Mouse (Mus musculus): Measurements from ENCODE around the gene Tbc1d17.

Gene Tbc1d17

DNA sequence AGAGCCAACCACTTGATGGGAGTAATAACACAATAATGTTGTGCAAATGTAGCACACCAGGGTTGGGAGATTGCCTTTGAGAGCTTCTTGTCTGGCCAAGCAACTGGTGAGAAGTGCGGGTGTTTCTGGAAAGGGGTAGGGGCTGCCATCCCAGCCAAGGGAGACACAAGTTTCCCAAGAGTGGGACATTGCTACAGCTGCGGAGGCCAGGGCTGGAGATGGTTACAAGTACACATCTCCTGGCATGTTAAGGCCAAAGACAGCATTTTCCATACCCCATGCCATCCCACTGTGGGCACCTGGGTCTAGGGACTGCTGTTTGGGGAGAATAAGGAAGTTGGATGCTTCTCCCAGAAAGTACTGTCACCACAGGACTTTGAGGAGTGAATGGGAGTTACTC, 4.2 kb upstream of the Tbc1d17 start:
- DNase-seq (ENCODE audit: low spot score in 2 of 2), result no peak

DNA sequence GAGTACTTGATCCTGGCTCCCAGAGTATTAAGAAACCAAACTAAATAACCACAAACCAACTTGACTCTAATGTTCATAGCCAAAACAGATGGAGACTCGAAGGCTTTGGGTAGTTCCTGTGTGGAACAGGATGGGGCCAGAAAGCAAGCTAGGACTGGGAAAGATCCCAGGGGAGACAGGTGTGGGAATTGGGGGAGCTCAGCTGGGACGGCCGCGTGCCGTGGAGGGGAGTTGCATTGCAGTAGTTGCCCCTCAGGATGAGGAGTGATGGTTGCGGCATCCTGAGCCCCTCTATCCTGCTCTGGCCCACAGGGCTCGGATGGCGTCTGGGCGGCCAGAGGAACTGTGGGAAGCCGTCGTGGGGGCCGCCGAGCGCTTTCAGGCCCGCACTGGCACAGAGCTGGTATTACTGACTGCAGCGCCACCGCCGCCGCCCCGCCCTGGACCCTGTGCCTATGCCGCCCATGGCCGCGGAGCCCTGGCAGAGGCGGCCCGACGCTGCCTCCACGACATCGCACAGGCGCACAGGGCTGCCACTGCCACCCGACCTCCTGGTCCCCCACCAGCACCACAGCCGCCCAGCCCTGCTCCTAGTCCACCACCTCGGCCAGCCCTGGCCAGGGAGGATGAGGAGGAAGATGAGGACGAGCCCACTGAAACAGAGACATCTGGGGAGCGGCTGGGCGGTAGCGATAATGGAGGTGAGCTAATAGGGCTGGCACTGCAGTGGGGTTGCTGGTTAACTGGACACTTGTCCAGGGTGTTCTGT, 3.6 kb upstream of the Tbc1d17 start:
- no peak for DNase-seq (ENCODE audit: low spot score in 2 of 2)

GRCm38 (mm10) chr7:44851625-44852234, 2.9 kb upstream of the Tbc1d17 start:
- no peak for DNase-seq (ENCODE audit: low spot score in 2 of 2)

DNA sequence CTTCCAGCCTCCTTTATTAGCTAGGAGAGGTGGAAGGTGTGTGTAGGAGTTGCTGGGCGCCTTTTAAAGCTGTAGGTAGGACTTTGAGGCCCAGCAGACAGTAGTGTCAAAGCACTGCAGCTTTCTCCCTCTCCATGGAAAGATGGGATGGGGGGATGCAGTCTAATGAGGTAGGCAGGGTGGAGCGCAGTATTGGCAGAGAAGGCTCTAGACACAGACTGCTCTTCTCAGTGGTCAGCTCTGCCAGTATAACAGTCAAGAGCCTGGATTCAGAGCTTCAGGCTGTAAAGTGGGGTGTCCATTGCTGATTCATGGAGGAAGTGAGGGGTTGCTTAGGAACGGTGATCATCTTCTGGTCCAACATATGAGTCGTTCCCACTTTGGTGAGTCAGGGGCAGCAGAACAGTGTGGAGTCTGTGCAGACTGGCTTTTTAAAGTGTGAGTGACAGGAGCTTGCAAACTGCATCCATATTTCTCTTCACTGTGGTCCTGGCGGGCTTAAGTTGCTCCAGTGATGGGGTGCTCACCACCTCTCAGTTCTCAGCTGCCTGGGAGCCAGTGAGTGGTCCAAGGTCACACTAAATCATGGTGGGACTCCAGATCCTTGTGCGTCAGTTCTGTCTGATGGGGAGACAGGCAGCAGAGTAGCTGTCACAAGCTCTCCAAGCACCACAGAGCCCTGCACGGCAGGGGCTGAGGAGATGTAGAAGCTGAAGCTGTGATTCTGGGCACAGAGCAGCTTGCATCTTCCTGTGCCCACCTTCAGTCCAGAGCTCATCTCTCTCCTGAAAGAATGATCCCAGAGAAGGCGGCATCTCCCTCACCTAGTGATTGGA, 2.1 kb upstream of the Tbc1d17 start:
- DNase-seq (ENCODE audit: low spot score in 2 of 2), result no peak

GRCm38 (mm10) chr7:44850146-44850545, 1.3 kb upstream of the Tbc1d17 start:
- DNase-seq (ENCODE audit: low spot score in 2 of 2), result peak; percentile 73 to 78

DNA sequence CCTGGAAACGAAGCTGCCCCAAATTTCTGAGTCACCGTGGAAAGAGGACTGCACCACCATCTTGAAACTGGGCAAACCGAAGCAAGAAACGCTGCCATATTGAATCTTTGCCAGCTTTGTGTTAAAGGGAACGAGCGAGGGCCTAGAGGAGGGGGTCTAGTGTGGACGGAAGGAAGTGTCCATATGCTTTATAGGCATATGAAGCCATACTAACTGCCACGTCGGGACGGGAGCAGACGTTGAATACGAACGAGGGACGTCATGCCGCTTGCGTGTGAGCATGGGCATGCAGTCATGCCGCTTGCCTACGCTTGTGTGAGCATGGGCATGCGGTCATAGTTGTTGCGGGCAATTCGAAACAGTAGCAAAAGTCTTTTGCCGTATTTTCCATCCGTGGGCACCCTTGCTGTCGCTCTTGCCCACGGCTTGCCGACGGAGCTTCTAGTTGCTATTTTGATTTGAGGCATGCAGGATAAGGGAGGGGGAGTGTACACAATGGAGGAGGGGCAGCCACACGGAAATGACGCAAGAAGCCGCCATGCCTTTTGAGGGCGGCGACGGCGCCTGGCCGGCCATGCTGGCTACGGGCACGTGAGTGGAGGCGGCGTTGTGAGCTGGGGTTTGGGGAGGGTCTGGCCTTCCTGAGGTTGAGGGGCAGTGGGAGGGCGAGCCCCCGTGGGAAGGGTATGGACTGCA, 685 bp upstream of the Tbc1d17 start:
- DNase-seq (ENCODE audit: low spot score in 2 of 2), result peak; percentile 88 to 90

- no peak for DNase-seq (ENCODE audit: low spot score in 2 of 2)
Measured at GRCm38 (mm10) chr7:44847772-44848171, 1.1 kb downstream of the Tbc1d17 start.

DNA sequence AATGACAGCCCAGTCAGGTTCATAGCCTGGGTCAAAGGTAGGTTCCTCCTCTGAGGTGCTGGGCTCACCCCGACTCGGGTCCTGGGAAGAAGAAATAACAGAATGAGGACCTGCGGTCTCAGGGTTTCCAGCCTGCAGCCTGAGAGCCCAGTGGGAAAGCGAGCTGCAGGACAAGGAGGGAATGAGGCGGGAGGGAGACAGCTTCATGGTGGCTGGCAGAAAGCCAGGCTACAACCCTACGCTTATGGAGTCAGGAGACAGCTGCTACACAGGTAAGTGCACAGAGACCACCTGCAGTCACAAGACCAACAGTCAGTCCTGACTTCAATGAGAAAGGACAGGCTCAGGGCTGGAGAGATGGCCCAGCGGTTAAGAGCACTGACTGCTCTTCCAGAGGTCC, 2.1 kb downstream of the Tbc1d17 start:
- DNase-seq (ENCODE audit: low spot score in 2 of 2), result no peak

DNA sequence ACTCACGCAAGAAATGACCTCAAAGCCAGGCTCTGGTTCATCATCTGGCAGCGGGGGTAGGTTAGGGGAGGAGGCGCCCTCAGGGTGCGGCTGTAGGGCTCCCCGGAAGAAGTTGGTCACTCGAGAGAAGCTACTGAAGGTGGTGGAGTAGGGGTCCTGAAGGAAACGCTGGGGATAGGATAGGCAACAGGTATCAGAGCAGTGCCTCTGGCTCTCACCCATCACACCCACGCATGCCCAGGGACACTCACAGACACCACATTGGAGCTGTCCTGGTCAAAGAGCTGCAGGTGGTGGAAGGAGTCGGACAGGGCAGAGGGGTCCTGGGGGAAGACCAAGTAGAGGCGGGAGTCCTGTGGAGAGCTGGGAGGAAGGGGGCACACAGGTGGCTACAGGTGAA, 3.9 kb downstream of the Tbc1d17 start:
- no peak for DNase-seq (ENCODE audit: low spot score in 2 of 2)

DNA sequence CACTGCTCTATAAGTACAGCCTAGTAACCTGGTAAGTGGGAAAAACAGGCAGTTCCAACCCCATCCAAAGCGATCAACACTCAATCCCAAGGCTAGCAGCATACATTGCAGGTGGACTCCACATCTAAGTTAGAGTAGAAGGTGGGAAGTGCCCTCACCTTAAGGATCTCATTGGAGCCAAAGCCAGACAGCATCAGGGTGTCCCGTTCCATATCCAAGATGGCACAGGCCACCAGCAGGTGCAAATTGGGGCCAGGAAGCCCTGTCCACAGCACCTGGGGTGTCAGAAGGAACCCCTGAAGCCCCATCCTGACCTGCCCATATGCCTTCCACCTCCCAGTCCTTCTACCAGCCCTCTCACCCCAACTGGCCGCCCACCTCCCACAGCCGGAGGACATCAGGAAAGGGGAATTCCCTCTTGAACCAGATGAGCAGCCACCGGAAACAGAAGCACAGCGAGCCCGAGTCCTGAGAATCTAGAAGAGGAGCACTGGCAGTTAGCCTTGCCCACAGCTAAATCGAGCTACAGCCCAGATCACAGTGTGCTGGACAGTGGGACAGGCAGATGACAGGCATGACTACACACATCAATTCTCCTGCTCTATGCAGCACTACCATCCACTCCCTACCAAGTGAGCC, 6.9 kb downstream of the Tbc1d17 start:
- no peak for DNase-seq (ENCODE audit: low spot score in 2 of 2)

- DNase-seq (ENCODE audit: low spot score in 2 of 2), result no peak
Measured at GRCm38 (mm10) chr7:44840426-44840825, 8.5 kb downstream of the Tbc1d17 start.

DNA sequence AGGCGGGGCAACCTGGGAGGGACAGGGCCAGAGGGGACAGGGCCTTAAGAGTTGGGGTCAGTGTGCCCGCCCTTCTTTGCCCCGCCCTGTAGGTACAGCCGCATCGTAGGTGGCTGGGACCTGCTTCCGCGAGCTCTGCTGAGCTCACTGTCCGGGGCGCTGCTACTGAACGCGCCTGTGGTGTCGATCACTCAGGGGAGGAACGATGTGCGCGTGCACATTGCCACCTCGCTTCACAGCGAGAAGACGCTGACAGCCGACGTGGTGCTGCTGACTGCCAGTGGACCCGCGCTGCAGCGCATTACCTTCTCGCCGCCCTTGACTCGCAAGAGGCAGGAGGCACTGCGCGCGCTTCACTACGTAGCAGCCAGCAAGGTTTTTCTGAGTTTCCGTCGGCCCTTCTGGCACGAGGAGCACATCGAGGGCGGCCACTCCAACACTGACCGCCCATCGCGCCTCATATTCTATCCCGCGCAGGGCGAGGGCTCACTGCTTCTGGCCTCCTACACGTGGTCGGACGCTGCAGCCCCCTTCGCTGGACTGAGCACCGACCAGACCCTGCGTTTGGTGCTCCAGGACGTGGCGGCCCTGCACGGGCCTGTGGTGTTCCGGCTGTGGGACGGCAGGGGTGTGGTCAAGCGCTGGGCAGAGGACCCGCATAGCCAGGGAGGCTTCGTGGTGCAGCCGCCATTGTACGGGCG, 9.2 kb downstream of the Tbc1d17 start:
- DNase-seq (ENCODE audit: low spot score in 2 of 2), result peak in 1 of 2 experiments; percentile 41

DNA sequence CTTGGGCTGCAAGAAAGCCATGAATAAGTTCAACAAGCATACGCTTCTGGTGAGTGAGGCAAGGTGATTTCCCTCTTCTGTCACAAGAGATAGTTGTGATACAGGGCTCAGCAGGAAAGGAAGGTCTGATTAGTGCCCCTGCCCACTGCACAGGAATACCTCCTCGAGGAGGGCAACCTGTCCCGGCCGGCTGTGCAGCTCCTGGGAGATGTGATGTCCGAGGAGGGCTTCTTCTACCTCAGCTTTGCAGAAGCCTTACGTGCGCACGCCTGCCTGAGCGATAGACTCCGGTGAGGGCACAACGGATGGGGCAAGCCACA, 9.7 kb downstream of the Tbc1d17 start:
- no peak for DNase-seq (ENCODE audit: low spot score in 2 of 2)

DNA sequence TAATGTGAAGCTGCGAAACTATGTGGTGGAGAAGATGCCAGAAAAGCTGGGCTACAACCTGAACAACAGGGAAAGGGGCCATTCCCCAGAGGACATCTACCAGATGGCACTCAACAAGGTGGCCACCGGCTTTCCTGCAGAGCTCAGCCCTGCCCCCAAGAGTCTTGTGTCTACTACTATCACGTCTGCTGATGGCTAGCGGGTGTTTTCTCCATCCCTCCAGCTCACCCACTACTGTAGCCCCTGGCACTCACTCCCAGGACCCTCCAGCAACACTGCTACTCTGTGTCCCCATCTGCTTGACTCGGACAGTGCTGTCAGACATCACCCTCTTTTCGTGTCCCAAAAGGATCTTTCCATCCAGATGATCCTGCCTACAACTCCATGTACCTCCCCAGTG, 10.8 kb downstream of the Tbc1d17 start:
- no peak for DNase-seq (ENCODE audit: low spot score in 2 of 2)

- DNase-seq (ENCODE audit: low spot score in 2 of 2), result no peak
Measured at GRCm38 (mm10) chr7:44836423-44837053, 12.3 kb downstream of the Tbc1d17 start.

DNA sequence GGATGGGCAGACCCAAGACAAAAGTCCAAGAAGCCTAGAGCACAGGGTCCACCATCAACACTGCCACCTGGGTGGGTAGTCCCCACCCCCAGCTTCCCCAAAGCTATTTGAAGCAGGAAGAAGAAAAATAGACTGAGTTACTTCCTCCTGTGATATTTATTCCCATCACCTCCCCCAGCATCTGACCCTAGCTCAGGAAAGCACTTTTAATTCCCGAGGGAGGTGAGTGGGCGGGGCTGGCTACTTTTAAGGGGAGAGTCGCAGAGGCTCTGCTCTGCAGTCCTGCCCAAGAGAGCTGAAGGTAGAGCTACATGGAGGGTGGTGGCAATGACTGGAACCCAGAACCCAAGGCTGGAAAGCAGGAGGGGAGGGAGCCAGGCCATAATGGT, 12.9 kb downstream of the Tbc1d17 start:
- no peak for DNase-seq (ENCODE audit: low spot score in 2 of 2)

- DNase-seq (ENCODE audit: low spot score in 2 of 2), result no peak
Measured at GRCm38 (mm10) chr7:44835373-44836015, 13.4 kb downstream of the Tbc1d17 start.

- DNase-seq (ENCODE audit: low spot score in 2 of 2), result no peak
Measured at GRCm38 (mm10) chr7:44832763-44833162, 16.1 kb downstream of the Tbc1d17 start.

DNA sequence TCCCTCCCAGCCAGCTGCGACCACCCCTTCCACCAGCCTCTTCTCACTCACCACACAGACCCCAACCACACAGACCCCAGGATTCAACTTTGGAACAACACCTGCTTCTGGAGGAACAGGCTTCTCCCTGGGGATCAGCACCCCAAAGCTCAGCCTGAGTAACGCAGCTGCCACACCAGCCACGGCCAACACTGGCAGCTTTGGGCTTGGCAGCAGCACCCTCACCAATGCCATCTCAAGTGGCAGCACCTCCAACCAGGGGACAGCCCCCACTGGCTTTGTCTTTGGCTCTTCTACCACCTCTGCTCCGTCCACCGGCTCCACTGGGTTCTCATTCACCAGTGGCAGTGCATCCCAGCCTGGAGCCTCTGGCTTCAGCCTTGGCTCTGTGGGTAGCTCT, 20.2 kb downstream of the Tbc1d17 start:
- no peak for DNase-seq (ENCODE audit: low spot score in 2 of 2)

DNA sequence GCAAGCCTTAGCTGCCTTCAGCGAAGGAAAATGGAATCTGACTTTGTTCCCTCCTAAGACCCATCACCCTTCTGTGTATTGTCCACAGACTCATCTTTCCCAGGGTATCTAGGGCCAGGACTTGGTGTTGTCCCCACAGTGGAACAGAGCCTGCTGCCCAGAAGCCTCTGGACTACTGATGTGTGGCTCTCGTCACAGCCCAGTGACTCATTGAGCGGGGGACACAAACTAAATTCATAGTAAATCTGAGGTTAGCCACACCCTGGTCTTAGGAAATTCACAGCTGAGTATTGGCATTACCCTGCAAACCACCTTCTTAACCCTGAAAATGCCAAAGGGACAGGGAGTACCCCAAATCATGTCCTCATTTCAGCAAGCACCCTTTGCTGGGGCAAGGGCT, 22.1 kb downstream of the Tbc1d17 start:
- no peak for DNase-seq (ENCODE audit: low spot score in 2 of 2)
